Mouse (Mus musculus) gastrocnemius, postnatal 4 days (tissue): ENCODE measurements around the gene Rundc3a. TPM values are rescaled to one million over a fixed set of nuclear protein-coding genes. Genes with fewer than 3 reads are reported as not detected.
A peak's percentile ranks its signal among the peaks of the same experiment; 100 is the strongest.

Experiments
- DNase-seq, 2 experiments: peaks; one replicate each; pipeline ENCODE4 v3.0.0; 2021 to 2022; ENCODE audit warnings: low spot score in 2 of 2, mixed read lengths in 2 of 2
- total RNA-seq, 2 experiments: library from RNA; stranded (reverse); gene quantifications; 2 replicates each; pipeline ENCODE4 v1.2.3; 2021

Gene Rundc3a
- total RNA-seq, 2 experiments from 2014 or later, result 1.3 to 1.4 TPM

GRCm38 (mm10) chr11:102432115-102432843 lies 39.1 kb downstream of the Rundc3a start:
- DNase-seq, result no peak

- DNase-seq, result peak in 1 of 2 experiments; percentile 66
Observed at GRCm38 (mm10) chr11:102432896-102433295, 39.7 kb downstream of the Rundc3a start.

GRCm38 (mm10) chr11:102433866-102434265 lies 40.7 kb downstream of the Rundc3a start:
- no peak for DNase-seq

- peak; percentile 82 to 88 for DNase-seq
Observed at GRCm38 (mm10) chr11:102434406-102434805, 41.2 kb downstream of the Rundc3a start.

GRCm38 (mm10) chr11:102434816-102435705 lies 41.9 kb downstream of the Rundc3a start:
- DNase-seq, result no peak

GRCm38 (mm10) chr11:102435754-102436470 lies 42.7 kb downstream of the Rundc3a start:
- DNase-seq, result peak in 1 of 2 experiments; percentile 39

GRCm38 (mm10) chr11:102436471-102436790 lies 43.2 kb downstream of the Rundc3a start:
- no peak for DNase-seq

- peak; percentile 68 to 82 for DNase-seq
Observed at GRCm38 (mm10) chr11:102437120-102438061, 44.2 kb downstream of the Rundc3a start.

- DNase-seq, result peak; percentile 90 to 91
Observed at GRCm38 (mm10) chr11:102438212-102439092, 45.2 kb downstream of the Rundc3a start.

GRCm38 (mm10) chr11:102439093-102440082 lies 46.2 kb downstream of the Rundc3a start:
- no peak for DNase-seq

GRCm38 (mm10) chr11:102440255-102440654 lies 47.1 kb downstream of the Rundc3a start:
- no peak for DNase-seq

- no peak for DNase-seq
Observed at GRCm38 (mm10) chr11:102441434-102441833, 48.2 kb downstream of the Rundc3a start.

GRCm38 (mm10) chr11:102442089-102442488 lies 48.9 kb downstream of the Rundc3a start:
- DNase-seq, result no peak

- no peak for DNase-seq
Observed at GRCm38 (mm10) chr11:102443740-102444139, 50.5 kb downstream of the Rundc3a start.

GRCm38 (mm10) chr11:102444321-102444720 lies 51.1 kb downstream of the Rundc3a start:
- no peak for DNase-seq

- DNase-seq, result no peak
Observed at GRCm38 (mm10) chr11:102444781-102445180, 51.6 kb downstream of the Rundc3a start.

GRCm38 (mm10) chr11:102445264-102445890 lies 52.2 kb downstream of the Rundc3a start:
- DNase-seq, result peak in 1 of 2 experiments; percentile 54

GRCm38 (mm10) chr11:102445891-102446361 lies 52.7 kb downstream of the Rundc3a start:
- DNase-seq, result no peak
